Mouse (Mus musculus) liver, embryonic 16.5 days (tissue): Measurements from ENCODE around the gene Xlr4b. TPM values are rescaled to one million over a fixed set of nuclear protein-coding genes. Genes with fewer than 3 reads are reported as not detected.
"Not testable (repeated sequence)": the region's sequence is repeated elsewhere in the genome, so short reads cannot be mapped to it uniquely, and the experiment has no call there.

Experiments used
- ATAC-seq: fragments of 200-750 bp; cut with Nextera tagmentation; 2 replicates; pipeline ENCODE4 v1.8.0; 2017; ENCODE audit warnings: low read depth, mild to moderate bottlenecking, moderate number of reproducible peaks, moderate library complexity
- H3K27ac ChIP-seq: fragments of 300-500 bp; sonication (generic); 2 replicates; pipeline ENCODE4 v1.5.1; 2014; ENCODE audit warnings: mild to moderate bottlenecking, low read length
- H3K27me3 ChIP-seq: fragments of 300-500 bp; sonication (generic); 2 replicates; pipeline ENCODE4 v1.6.1; 2014; ENCODE audit warnings: low read depth, low read length, mixed read lengths; ENCODE audit not compliant: control insufficient read depth, insufficient read depth
- H3K36me3 ChIP-seq: fragments of 300-500 bp; sonication (generic); 2 replicates; pipeline ENCODE4 v1.6.1; 2014; ENCODE audit warnings: mild to moderate bottlenecking; ENCODE audit not compliant: control insufficient read depth, insufficient read depth
- H3K4me1 ChIP-seq: fragments of 300-500 bp; sonication (generic); 2 replicates; pipeline ENCODE4 v1.6.1; 2014; ENCODE audit warnings: low read depth, low read length, mixed read lengths; ENCODE audit not compliant: control insufficient read depth
- H3K4me2 ChIP-seq: fragments of 300-500 bp; sonication (generic); 2 replicates; pipeline ENCODE4 v1.6.1; 2014; ENCODE audit warnings: low read depth, low read length, mixed read lengths
- H3K4me3 ChIP-seq: fragments of 300-500 bp; sonication (generic); 2 replicates; pipeline ENCODE4 v1.5.1; 2014; ENCODE audit warnings: low read depth, mild to moderate bottlenecking, low read length
- H3K9ac ChIP-seq: fragments of 300-500 bp; sonication (generic); 2 replicates; pipeline ENCODE4 v1.6.1; 2014; ENCODE audit warnings: low read depth, low read length
- H3K9me3 ChIP-seq: fragments of 300-500 bp; sonication (generic); replicated peaks from 2 replicates; pipeline ENCODE4 v1.6.1; 2016; ENCODE audit warnings: low read length; ENCODE audit not compliant: control insufficient read depth
- WGBS: fragments of 180-500 bp; shearing (Covaris S2); extraction: QIAGEN DNeasy Blood & Tissue Kit; methylation state at CpG from one replicate; pipeline ENCODE4 v1.1.7; 2014; ENCODE audit not compliant: insufficient replicate concordance; 5-methylcytosine and 5-hydroxymethylcytosine counted together
- polyA plus RNA-seq: library from polyadenylated mRNA; unstranded; fragments of >200 nt; fragmentation: Nextera tagmentation; extraction: Ambion mirVana; gene quantifications from 2 replicates; pipeline ENCODE4 v1.2.1, GENCODE M21; 2015

The Xlr4b gene
- polyA plus RNA-seq, 1 experiment from 2014 or later: 1.4 TPM

DNA sequence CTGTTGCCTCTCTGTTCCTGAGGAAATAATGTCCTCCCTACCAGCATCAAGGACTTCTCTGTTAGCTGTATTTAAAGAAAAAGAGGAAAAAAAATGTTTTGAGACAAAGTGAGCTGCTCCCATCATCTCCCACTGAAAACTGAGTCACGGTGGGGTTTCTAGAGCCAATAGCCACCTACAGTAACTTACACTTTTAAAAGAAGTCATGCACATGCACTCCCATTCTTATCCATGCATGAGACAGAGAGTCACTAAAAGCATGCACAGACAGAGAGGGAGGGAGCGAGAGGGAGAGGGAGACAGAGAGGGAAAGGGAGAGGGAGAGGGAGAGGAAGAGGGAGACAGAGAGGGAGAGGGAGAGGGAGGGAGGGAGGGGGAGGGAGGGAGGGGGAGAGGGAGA lies 48.3 kb downstream of the Xlr4b start:
- H3K27me3 ChIP-seq, H3K9me3 ChIP-seq, H3K27ac ChIP-seq, H3K36me3 ChIP-seq, H3K4me2 ChIP-seq, ATAC-seq, H3K4me1 ChIP-seq, H3K9ac ChIP-seq, H3K4me3 ChIP-seq: not testable (repeated sequence)
- 69% methylated on average over 1 of the region's 2 CpGs for WGBS

DNA sequence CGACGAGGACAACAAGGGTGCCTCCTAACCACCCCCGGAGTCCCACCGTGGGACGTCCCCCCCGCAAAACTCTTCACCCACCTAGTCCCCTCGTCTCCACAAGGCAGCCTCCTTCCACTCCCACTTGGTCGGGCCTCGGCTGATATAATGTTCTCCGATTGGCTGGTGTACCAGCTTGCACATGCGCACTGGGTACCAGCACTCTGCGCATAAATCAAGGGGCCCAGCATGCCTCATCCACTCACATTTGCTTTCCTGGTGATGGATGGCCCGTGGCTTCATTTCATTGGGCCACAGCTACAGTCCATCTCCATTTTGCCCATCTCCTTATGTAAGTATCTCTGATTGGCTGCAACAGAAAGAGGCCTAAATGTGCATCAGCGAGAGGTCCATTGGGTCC lies 51.1 kb downstream of the Xlr4b start, which contains the start of gene Xlr3c:
TSS of gene Xlr3c (minus strand) at position 121 of the 400 bp plus-strand sequence.
- not testable (repeated sequence) for H3K36me3 ChIP-seq, H3K4me3 ChIP-seq, ATAC-seq, H3K4me1 ChIP-seq, H3K9me3 ChIP-seq, H3K27me3 ChIP-seq, H3K9ac ChIP-seq, H3K4me2 ChIP-seq, H3K27ac ChIP-seq
- 72% methylated on average over 14 of the region's 14 CpGs for WGBS

Other genes with a start within 250 kb of the Xlr4b start
- 0.98 and 1.1 TPM in 2 replicates for gene Zfp185, start 227.0 kb upstream of the Xlr4b start, polyA plus RNA-seq
- 0.04 TPM in 1 of 2 replicates, not detected in the other for gene Pnma5, start 177.2 kb upstream of the Xlr4b start, polyA plus RNA-seq
- gene Pnma3, start 149.5 kb upstream of the Xlr4b start, polyA plus RNA-seq: not detected in 2 replicates
- 0.97 and 1.1 TPM in 2 replicates for gene Xlr4a, start 131.9 kb upstream of the Xlr4b start, polyA plus RNA-seq
- gene Xlr3a, start 117.2 kb upstream of the Xlr4b start, polyA plus RNA-seq: 3.6 and 3.8 TPM in 2 replicates
- 0.21 and 0.44 TPM in 2 replicates for gene Gm14685, start 97.3 kb upstream of the Xlr4b start, polyA plus RNA-seq
- not detected in 2 replicates for gene Xlr5b, start 65.5 kb upstream of the Xlr4b start, polyA plus RNA-seq
- gene DXBay18, start 64.9 kb upstream of the Xlr4b start, polyA plus RNA-seq: 0.25 and 0.53 TPM in 2 replicates
- not detected in 2 replicates for gene Spin2d, start 37.3 kb upstream of the Xlr4b start, polyA plus RNA-seq
- 2.2 TPM in 2 replicates for gene Xlr3b, start 22.1 kb upstream of the Xlr4b start, polyA plus RNA-seq
- gene F8a, start 14.0 kb downstream of the Xlr4b start, polyA plus RNA-seq: 3.0 and 3.1 TPM in 2 replicates
- 0.29 and 0.35 TPM in 2 replicates for gene Xlr4c, start 28.8 kb downstream of the Xlr4b start, polyA plus RNA-seq
- not detected in 2 replicates for gene Xlr3c, start 51.1 kb downstream of the Xlr4b start, polyA plus RNA-seq
- 0.09 TPM in 1 of 2 replicates, not detected in the other for gene Xlr5a, start 78.6 kb downstream of the Xlr4b start, polyA plus RNA-seq
- gene Xlr5c, start 78.6 kb downstream of the Xlr4b start, polyA plus RNA-seq: not detected in 2 replicates
- gene Gm45015, start 122.5 kb downstream of the Xlr4b start, polyA plus RNA-seq: not detected in 2 replicates
- 2.0 and 2.6 TPM in 2 replicates for gene Zfp275, start 128.3 kb downstream of the Xlr4b start, polyA plus RNA-seq
- gene Gm18336, start 184.4 kb downstream of the Xlr4b start, polyA plus RNA-seq: not detected in 2 replicates
- not detected in 2 replicates for gene Zfp92, start 196.8 kb downstream of the Xlr4b start, polyA plus RNA-seq
- gene Trex2, start 221.0 kb downstream of the Xlr4b start, polyA plus RNA-seq: not detected in 2 replicates
- 34.8 and 37.2 TPM in 2 replicates for gene Haus7, start 244.7 kb downstream of the Xlr4b start, polyA plus RNA-seq